Mouse (Mus musculus) yolk sac, embryonic 10.5 days (tissue): ENCODE measurements around the gene Gm20696.

Source experiments
- DNase-seq: peaks from one replicate; pipeline ENCODE4 v3.0.0-alpha.2; 2017; ENCODE audit warnings: low spot score

Gene Gm20696

GRCm38 (mm10) chr6:99394801-99395200 lies 271.8 kb downstream of the Gm20696 start:
- no peak for DNase-seq

DNA sequence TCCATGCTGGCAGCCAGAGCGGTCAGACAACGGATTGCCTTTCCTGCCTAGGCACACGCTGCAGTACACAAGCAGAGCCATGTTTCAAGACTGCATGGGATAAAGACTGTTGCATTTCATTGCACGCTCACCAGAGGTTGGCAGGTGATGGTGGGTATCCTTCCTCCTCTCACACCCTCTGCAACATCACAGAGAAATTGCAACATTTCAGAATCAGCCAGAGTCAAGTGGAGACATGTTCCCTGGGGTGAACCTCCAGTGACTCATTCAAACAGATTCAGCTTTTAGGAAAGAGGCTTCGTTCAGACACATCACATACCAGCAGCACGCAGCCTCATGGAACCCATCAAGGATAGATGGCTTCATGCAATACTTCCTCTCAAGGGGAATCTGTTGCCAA lies 274.1 kb downstream of the Gm20696 start:
- DNase-seq: no peak

DNA sequence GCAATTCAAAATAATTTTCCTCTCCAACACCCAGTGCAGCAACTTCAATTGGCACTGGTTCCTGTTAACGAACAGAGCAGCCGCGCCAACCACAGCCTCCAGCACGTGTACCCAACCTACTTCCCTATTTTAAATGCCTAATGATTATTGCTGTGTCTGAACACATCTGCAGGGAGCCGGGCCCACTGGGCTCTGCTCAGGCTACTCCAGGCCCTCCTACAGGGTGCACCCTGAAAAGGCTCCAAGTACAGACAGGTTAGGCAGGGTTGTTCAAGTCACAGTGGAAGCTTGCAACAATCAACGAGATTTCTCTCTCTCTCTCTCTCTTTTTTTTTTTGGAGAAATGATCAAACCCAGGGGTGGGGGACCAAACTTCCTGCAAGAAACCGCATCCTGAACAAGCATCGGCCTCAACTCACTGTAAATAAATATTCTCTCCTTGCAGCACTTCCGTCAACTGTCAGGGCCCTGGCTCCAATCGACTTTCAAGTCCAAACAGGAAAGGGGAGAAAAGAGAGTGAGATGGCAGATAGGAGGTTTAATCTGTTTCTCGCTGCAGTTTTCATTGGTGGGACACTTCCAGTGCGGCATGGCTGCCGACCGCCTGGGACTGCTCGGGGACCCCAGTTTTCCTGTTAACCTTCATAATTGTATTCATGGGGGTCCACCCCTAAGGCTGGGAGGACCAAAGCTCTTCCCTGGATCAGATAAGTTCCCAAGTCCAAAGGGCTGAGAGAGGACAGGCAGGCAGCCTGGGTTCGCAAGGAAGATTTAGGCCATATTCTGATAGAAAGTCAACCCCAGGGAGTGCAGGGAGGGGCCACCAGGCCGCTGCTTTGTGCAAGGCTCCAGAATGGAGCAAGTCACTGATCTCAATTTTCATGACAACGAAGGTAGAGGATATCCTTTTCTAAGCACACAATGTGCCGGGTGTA lies 277.6 kb downstream of the Gm20696 start:
- DNase-seq: no peak

DNA sequence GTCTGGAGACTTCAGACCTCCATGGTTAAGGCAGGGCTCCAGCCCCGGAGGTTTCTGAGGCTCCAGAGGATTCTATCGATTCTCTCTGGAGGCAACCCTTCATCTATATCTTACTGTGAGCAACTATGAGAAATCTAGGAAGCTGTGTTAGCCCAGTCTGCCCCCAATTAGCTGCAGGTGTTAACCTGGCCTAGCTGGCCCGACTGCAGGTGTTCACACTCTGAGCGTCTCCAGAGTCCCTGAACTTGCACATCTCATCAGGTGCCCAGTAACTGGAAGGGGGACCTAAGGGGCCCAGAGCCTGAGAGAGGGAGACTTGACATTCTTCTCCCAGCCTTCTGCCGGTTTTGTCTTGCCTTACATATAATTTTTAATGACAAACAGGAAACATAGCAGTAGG lies 278.6 kb downstream of the Gm20696 start:
- DNase-seq: no peak

DNA sequence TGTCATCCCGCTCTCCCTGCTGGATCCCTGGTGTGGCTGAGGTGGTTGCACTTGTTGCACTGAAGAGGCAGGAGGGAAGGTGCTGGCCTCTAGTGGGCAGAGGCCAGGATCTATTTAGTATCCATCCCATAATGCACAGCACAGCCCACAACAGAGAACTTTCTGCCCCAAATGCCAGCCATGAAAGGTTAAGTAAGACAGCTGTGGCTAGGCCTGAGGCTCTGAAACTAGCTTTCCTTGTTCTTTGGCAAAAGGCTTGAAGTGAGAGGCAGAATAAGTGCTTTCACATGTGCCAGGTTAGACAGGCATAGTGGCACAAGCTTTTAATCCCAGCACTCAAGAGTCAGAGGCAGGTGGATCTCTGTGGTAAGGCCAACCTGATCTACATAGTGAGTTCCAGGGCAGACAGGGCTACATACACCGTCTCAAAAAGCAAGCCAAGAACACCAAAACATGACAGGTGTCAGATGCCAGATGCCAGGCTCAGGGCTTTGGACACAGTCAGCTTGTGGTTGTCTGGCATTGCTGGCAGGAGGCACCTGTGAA lies 281.5 kb downstream of the Gm20696 start:
- DNase-seq: no peak

DNA sequence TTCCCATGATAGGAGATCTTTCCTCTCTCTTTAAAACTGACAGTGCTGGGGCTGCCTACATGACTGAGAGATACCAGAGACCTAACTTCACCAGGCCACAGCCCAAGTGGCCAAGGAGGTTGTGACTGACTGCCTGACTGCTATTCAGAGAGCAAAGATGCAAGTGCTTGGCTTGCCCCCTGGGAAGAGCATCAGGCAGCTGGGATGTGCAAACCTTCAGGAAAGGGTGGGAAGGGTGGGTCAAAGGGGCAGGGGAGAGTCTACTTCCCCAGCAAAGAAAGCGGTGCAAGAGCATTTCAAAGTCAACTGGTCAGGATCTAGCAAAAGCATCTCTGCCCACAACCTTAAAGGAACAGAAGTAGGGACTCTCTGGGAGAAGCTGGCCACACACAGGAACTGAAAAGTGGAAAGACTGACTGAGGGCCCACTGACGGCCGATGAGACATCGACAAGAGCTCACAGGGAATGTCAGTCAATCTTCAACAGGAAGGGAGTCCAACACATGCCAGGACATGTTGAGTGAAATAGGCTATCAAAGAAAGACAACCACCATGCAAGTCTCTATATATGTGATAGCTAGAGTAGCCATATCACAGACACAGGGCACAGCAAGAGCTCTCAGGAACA lies 282.6 kb downstream of the Gm20696 start:
- no peak for DNase-seq

DNA sequence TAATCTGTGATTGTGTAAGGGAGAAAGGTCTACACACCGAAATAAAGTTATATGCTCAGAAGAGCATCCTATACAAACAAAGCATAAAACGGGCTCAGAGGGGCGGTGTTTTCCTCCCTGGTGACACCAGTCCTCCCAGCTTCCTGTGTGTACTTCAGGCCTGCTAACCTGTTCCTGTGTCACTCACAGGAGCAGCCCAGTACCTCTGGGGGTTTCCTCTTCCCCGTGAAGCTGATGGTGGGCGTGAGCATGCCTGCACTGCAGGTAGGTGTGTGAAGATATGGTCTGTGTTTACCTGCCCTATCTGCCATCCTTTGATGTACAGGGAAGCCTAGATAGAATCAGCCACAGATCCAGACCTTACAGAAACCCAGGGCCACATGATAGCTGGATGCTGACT lies 286.5 kb downstream of the Gm20696 start:
- DNase-seq: no peak

- peak; percentile 40 for DNase-seq
Observed at GRCm38 (mm10) chr6:99378997-99379710, 287.4 kb downstream of the Gm20696 start.

GRCm38 (mm10) chr6:99377716-99378115 lies 288.9 kb downstream of the Gm20696 start:
- no peak for DNase-seq

DNA sequence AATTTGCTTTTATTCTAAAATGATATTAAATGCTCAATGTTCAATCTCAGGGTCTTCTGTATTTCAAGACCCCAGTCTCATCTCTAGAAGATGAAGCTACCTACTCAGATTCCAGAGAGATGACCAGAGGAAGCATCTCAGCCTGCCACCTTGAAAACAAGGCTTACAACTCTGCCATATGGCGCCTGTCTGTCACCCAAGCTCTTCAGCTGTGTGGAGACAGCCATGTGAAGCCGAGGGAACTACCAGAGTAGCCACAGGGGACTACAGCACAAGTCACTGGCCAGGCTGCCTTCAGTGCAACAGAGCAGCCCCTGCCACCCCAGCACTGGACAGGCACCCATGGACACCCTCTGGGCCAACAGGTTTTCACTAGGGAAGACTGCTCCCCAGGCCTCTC lies 289.5 kb downstream of the Gm20696 start:
- DNase-seq: no peak

DNA sequence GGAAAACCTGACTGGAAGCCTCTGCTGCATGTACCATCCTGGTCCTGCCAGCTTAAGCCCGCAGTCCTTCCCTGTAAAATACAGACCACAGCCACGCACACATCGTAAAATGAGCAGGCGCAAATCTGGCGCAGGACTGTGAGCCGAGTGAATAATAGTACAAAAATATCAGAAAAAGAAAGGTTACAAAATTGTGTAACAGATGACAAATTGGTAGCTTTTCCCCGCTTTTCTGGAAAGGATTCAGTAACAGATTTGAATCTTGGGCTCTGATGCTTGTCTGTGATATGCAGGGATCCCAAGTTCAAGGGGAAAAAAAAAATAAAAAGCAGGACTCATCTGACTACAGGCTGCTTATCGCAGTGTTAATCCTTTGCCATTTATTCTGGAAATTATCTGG lies 289.9 kb downstream of the Gm20696 start:
- DNase-seq: no peak

- no peak for DNase-seq
Observed at GRCm38 (mm10) chr6:99375865-99376264, 290.7 kb downstream of the Gm20696 start.

DNA sequence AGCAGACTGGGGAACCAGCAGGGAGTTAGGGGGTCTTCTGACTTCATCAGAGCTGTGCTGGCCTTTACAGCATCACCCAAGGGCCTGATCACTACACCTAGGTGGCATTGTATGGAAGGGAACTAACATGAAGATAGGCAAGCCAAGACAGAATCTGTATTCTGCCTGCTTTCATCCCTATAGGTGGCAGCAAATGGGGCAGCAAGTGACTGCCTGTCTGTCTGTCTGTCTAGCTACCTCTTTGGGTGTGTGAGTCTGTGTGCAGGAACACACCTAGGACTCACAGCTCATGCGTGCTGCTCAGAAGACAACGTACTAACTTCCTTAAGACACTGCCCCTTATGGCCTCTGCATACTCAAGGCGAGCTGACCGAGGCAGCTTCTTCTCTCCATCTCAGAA lies 291.2 kb downstream of the Gm20696 start:
- DNase-seq: no peak

GRCm38 (mm10) chr6:99374448-99375271 lies 291.9 kb downstream of the Gm20696 start:
- no peak for DNase-seq

DNA sequence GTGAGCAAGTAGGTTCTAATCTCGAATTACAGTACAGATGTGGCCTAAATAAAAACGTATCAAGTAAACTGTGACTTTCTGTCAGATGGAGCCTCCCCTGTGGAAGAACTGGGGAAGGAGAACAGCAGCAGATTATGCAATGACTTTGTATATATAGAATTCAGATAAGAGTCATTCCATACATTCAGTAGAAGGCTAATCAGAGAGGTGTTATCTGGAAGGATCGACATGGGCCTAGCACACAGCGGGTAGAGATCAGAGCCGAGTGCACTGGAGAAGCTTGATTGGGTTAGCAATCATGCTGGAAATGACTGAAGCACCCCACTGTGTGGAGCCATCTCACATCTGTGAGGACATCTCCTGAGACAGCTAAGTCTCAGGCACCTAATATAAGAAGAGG lies 294.2 kb downstream of the Gm20696 start:
- no peak for DNase-seq

DNA sequence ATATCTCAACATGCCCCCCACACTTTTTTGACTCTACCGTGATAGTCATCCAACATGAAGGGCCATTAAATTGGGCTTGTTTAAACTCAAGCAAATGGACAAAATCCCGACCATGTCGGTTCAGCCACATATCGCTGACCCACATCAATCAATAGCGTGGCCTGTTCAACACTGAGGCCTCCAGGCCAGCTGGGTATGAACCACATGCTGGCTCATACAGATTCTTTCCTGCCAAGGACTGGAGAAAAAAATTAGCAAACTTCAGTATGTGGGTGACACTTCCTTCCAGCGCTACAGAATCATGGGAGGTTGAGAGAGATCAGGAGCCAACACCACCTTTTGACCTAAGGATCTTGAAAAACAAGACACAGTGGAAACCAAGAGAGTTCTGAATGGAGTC lies 294.6 kb downstream of the Gm20696 start:
- DNase-seq: no peak

GRCm38 (mm10) chr6:99369931-99370330 lies 296.7 kb downstream of the Gm20696 start:
- no peak for DNase-seq

GRCm38 (mm10) chr6:99369156-99369555 lies 297.4 kb downstream of the Gm20696 start:
- no peak for DNase-seq

- DNase-seq: no peak
Observed at GRCm38 (mm10) chr6:99368118-99368753, 298.4 kb downstream of the Gm20696 start.

GRCm38 (mm10) chr6:99364545-99364944 lies 302.1 kb downstream of the Gm20696 start:
- no peak for DNase-seq

GRCm38 (mm10) chr6:99360581-99360980 lies 306.0 kb downstream of the Gm20696 start:
- DNase-seq: no peak
